In the genomic region with DNA sequence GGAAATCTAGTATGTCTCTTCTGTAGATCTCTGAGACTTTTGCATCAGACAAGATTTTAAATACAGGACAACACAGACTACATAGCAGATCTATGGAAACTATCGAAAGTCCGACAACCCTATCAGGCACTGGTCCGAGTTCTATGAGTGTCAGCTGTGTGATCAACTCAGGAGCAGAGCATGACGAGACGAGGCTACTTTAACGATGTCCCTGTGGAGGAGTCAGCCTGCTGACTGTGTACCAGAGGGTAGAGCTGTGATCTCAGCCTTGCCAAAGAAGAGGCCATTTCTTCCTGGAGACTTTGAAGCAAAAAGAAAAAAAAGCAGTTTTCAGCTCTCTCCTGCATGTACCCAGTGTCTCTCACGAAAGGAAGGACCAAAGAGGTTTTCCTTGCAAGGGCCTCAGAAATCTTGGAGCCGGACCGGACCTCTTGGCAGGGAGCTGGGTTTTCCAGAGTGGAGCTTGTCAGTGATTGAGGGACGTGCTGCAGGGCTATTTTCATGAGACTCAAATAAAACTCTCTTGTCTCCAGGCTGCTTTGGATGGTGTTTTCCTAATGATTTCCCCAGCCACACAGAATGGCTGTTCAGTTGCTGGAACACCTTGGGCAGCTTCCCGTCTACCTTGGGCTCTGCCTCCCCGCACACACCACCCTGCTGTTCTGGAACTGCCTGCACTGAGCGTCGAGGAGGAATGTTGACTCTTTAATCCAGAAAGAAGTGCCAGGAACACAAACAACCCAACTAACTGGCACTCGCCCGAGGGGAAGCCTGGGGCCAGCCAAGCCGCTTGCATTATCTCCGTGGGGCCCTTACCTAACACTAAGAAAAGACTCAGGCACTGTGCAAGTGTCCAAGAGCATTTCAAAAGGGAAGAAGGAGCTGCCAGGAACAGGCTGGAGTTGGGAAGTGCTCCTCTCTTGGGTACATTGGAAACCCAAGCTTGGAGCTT, we compare ENCODE assay signal across 9 mouse cellular contexts. TPM values are rescaled to one million over a fixed set of nuclear protein-coding genes. Genes with fewer than 3 reads are reported as not detected.
DNase-seq lines count a peak whose midpoint lies in the region; ATAC-seq lines count a peak whose summit lies in the region.
"Had no signal": no experiment of that assay in that cellular context is flagged by ENCODE, and none has a peak within 500 bp of the region (broad histone marks: within the 10 kb centered on the region; RNA-seq: fewer than 3 reads in every experiment).

No protein-coding gene starts in this region.

- no peak for ATAC-seq in kidney, embryonic 15.5 days (replicated peaks; ENCODE audit: low FRiP score)
- peak; percentile 67 for ATAC-seq in embryonic facial prominence, embryonic 15.5 days (ENCODE audit: insufficient number of reproducible peaks, low FRiP score, low TSS enrichment, low read depth)
- ATAC-seq in stomach, embryonic 14.5 days (ENCODE audit: insufficient number of reproducible peaks, insufficient read depth, low FRiP score, low read depth): no peak
- ATAC-seq in erythroblast, adult 5-6 weeks (replicated peaks; ENCODE audit: low FRiP score, poor library complexity, severe bottlenecking): no peak
- ATAC-seq: Patski had no signal

- DNase-seq in kidney, postnatal 14 days: no peak
- peak; percentile 70 for DNase-seq in adrenal gland, postnatal 14 days
- peak; percentile 75 for DNase-seq in heart, postnatal 25 days (ENCODE audit: low spot score)
- DNase-seq in retina, embryonic 14.5 days (ENCODE audit: low spot score): no peak

- peaks cover 33% of the 10 kb centered on the region for H3K4me1 ChIP-seq in kidney, embryonic 15.5 days
- peaks cover 48% of the 10 kb centered on the region for H3K4me1 ChIP-seq in embryonic facial prominence, embryonic 15.5 days
- H3K4me1 ChIP-seq in stomach, embryonic 14.5 days (ENCODE audit: control insufficient read depth, insufficient read depth, low read length): 0 out of 2 replicates have a peak, but pooled peaks cover 6% of the 10 kb centered on the region

- 58% methylated on average over 18 of the region's 18 CpGs for WGBS in kidney, embryonic 15.5 days
- WGBS in embryonic facial prominence, embryonic 15.5 days: 50% methylated on average over 18 of the region's 18 CpGs
- WGBS in stomach, embryonic 14.5 days: 62% methylated on average over 18 of the region's 18 CpGs

- H3K4me2 ChIP-seq in kidney, embryonic 15.5 days: no peak overlapping the region
- H3K4me2 ChIP-seq in embryonic facial prominence, embryonic 15.5 days (replicated peaks): no peak overlapping the region
- H3K4me2 ChIP-seq in stomach, embryonic 14.5 days (replicated peaks; ENCODE audit: low read depth, low read length): no peak overlapping the region

- H3K4me3 ChIP-seq in kidney, embryonic 15.5 days (replicated peaks): no peak overlapping the region
- no peak overlapping the region for H3K4me3 ChIP-seq in embryonic facial prominence, embryonic 15.5 days (replicated peaks)
- H3K4me3 ChIP-seq in stomach, embryonic 14.5 days (ENCODE audit: low read depth, low read length): no peak overlapping the region

- intact Hi-C loops in heart, postnatal 25 days (cut with DNase I): loop anchor here (2.0 kb wide), 1 partner anchor 29 kb away; no protein-coding TSS in a partner anchor

- H3K27ac ChIP-seq in kidney, embryonic 15.5 days: 0 out of 2 replicates have a peak overlapping the region, but pooled peaks have one; percentile 18
- H3K27ac ChIP-seq in embryonic facial prominence, embryonic 15.5 days (replicated peaks): peak overlapping the region; percentile 86
- H3K27ac ChIP-seq in stomach, embryonic 14.5 days (ENCODE audit: low read length): peak overlapping the region; percentile 52; the same call in 1 of the 2 replicates

- H3K36me3 ChIP-seq in kidney, embryonic 15.5 days: no peaks in the 10 kb centered on the region
- no peaks in the 10 kb centered on the region for H3K36me3 ChIP-seq in embryonic facial prominence, embryonic 15.5 days
- H3K36me3 ChIP-seq in stomach, embryonic 14.5 days (ENCODE audit: control insufficient read depth, insufficient read depth, low read length): no peaks in the 10 kb centered on the region

- no peaks in the 10 kb centered on the region for H3K9me3 ChIP-seq in kidney, embryonic 15.5 days (replicated peaks)
- no peaks in the 10 kb centered on the region for H3K9me3 ChIP-seq in embryonic facial prominence, embryonic 15.5 days (replicated peaks)
- no peaks in the 10 kb centered on the region for H3K9me3 ChIP-seq in stomach, embryonic 14.5 days (ENCODE audit: control insufficient read depth, low read depth, low read length)

- H3K27me3 ChIP-seq in kidney, embryonic 15.5 days: no peaks in the 10 kb centered on the region
- H3K27me3 ChIP-seq in embryonic facial prominence, embryonic 15.5 days: no peaks in the 10 kb centered on the region
- no peaks in the 10 kb centered on the region for H3K27me3 ChIP-seq in stomach, embryonic 14.5 days (ENCODE audit: control insufficient read depth, insufficient read depth, low read length)
- H3K27me3 ChIP-seq: Patski had no signal

- H3K9ac ChIP-seq in kidney, embryonic 15.5 days: no peak overlapping the region
- no peak overlapping the region for H3K9ac ChIP-seq in embryonic facial prominence, embryonic 15.5 days
- H3K9ac ChIP-seq in stomach, embryonic 14.5 days (replicated peaks; ENCODE audit: low read depth, low read length): no peak overlapping the region

RNA-seq across cellular contexts. Expression of gene Fgf2, which starts 32.1 kb away (rescaled TPM):
- 2.3 and 2.4 TPM in 2 replicates for polyA plus RNA-seq in kidney, embryonic 15.5 days (2015; fragmentation: Nextera tagmentation; extraction: Ambion mirVana)
- total RNA-seq in adrenal gland, postnatal 14 days (2021): 2.9 and 3.4 TPM in 2 replicates
- 4.8 and 5.4 TPM in 2 replicates for polyA plus RNA-seq in embryonic facial prominence, embryonic 15.5 days (2015; fragmentation: Nextera tagmentation; extraction: Ambion mirVana)
- total RNA-seq in heart, postnatal 25 days (2021): 10 to 100 TPM in 1 of 2 experiments, 1 to 10 TPM in 1; 5.5 to 11.3 TPM
- 2.4 and 3.1 TPM in 2 replicates for polyA plus RNA-seq in stomach, embryonic 14.5 days (2014; fragmentation: Nextera tagmentation; extraction: Ambion mirVana)
- total RNA-seq in erythroblast, adult 5-6 weeks (2015; ENCODE audit: low replicate concordance): not detected in 2 replicates
- total RNA-seq in erythroblast, adult 5-6 weeks (2017; ENCODE audit: low replicate concordance): not detected in 2 replicates

RNA-seq across cellular contexts. Expression of gene Spata5, which starts 39.5 kb away (rescaled TPM):
- 38.7 and 48.0 TPM in 2 replicates for polyA plus RNA-seq in kidney, embryonic 15.5 days (2015; fragmentation: Nextera tagmentation; extraction: Ambion mirVana)
- total RNA-seq in adrenal gland, postnatal 14 days (2021): 32.2 and 34.1 TPM in 2 replicates
- 34.7 and 38.9 TPM in 2 replicates for polyA plus RNA-seq in embryonic facial prominence, embryonic 15.5 days (2015; fragmentation: Nextera tagmentation; extraction: Ambion mirVana)
- 10 to 100 TPM; 11.9 to 13.7 TPM for total RNA-seq in heart, postnatal 25 days (2021)
- 40.8 and 42.2 TPM in 2 replicates for polyA plus RNA-seq in stomach, embryonic 14.5 days (2014; fragmentation: Nextera tagmentation; extraction: Ambion mirVana)
- 1.0 and 2.5 TPM in 2 replicates for total RNA-seq in erythroblast, adult 5-6 weeks (2015; ENCODE audit: low replicate concordance)
- 22.2 and 23.6 TPM in 2 replicates for total RNA-seq in erythroblast, adult 5-6 weeks (2017; ENCODE audit: low replicate concordance)

RNA-seq across cellular contexts. Expression of gene Nudt6, which starts 39.8 kb away (rescaled TPM):
- 5.2 and 5.6 TPM in 2 replicates for polyA plus RNA-seq in kidney, embryonic 15.5 days (2015; fragmentation: Nextera tagmentation; extraction: Ambion mirVana)
- 20.4 and 27.4 TPM in 2 replicates for total RNA-seq in adrenal gland, postnatal 14 days (2021)
- polyA plus RNA-seq in embryonic facial prominence, embryonic 15.5 days (2015; fragmentation: Nextera tagmentation; extraction: Ambion mirVana): 4.9 and 6.2 TPM in 2 replicates
- total RNA-seq in heart, postnatal 25 days (2021): 10 to 100 TPM; 28.2 to 30.5 TPM
- 5.9 and 7.1 TPM in 2 replicates for polyA plus RNA-seq in stomach, embryonic 14.5 days (2014; fragmentation: Nextera tagmentation; extraction: Ambion mirVana)
- 1.3 TPM in 1 of 2 replicates, not detected in the other for total RNA-seq in erythroblast, adult 5-6 weeks (2015; ENCODE audit: low replicate concordance)
- 1.5 and 7.5 TPM in 2 replicates for total RNA-seq in erythroblast, adult 5-6 weeks (2017; ENCODE audit: low replicate concordance)

Comparison
In these comparisons a context has a peak if more than half of its experiments do, and no peak if none do; other contexts are left out.
1. H3K27ac ChIP-seq: peak in every context shown above with its lines; median percentile 86 in embryonic facial prominence, embryonic 15.5 days; 52 in stomach, embryonic 14.5 days; 18 in kidney, embryonic 15.5 days.
2. DNase-seq: peak in adrenal gland, postnatal 14 days (single experiment) and heart, postnatal 25 days (single experiment); none in kidney, postnatal 14 days (single experiment) and retina, embryonic 14.5 days (single experiment).